Mouse (Mus musculus) heart, adult 2 months (tissue): ENCODE measurements around the gene Tex2.

Experiments used
- CTCF ChIP-seq: fragments of 200-600 bp; IDR thresholded peaks from 2 replicates; pipeline ENCODE4 v1.8.1; 2022; ENCODE audit warnings: antibody characterized with exemption, mild to moderate bottlenecking, moderate library complexity
- EP300 ChIP-seq: fragments of 200-500 bp; IDR thresholded peaks from 2 replicates; pipeline ENCODE4 v1.6.1; 2011; ENCODE audit warnings: low read depth, low read length, control low read depth; ENCODE audit not compliant: insufficient read depth
- POLR2A ChIP-seq: fragments of 200-500 bp; IDR thresholded peaks from 2 replicates; pipeline ENCODE4 v1.6.1; 2011; ENCODE audit warnings: mild to moderate bottlenecking, low read depth, low read length, control low read depth; ENCODE audit not compliant: insufficient read depth

GRCm38 (mm10) chr11:106465932-106466331 is 147.3 kb downstream of the Tex2 start:
- no peak for TF ChIP-seq CTCF
- no peak for TF ChIP-seq POLR2A
- no peak for TF ChIP-seq EP300
